Mouse (Mus musculus): ENCODE measurements at regions not wholly inside any gene's neighbourhood (a gene's known extent, or its start where the extent isn't known, plus 50 kb on each side); places are given as distances from the start of the nearest gene placed in this dataset.

DNA sequence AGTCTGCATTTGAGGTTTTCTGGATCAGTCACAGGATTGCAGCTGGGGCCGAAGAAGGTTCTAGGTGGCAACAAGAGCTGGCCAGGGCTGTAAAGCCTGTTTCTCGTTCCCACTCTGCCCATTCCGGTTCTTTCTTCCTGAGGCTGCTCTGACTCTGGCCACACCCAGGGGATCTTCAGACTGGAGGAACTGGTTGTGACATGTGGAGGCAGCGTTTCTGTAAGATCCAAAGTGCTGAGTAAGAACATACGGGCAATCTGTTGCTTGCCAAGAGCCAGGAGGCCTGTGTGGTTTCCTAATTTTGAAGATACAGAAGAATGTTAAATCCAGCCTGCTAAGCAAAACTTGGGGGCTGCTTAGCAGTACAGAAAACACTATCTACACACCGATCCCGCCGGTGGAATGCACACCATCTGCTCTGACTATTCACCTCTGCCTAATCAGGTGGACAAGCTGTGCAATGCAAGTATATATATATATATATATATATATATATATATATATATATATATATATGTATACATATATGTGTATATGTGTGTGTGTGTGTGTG lies 99.3 kb upstream of the Bmp2k start:
- TF ChIP-seq EP300 (IDR thresholded peaks at IDR 0.05; ENCODE audit: low read depth), result peak; percentile 47
- no peak for TF ChIP-seq CTCF (IDR thresholded peaks at IDR 0.05; ENCODE audit: low read depth)

Data from liver, postnatal 0 days (tissue).